Mouse (Mus musculus): Measurements from ENCODE around the gene Smtn. TPM values are rescaled to one million over a fixed set of nuclear protein-coding genes. Genes with fewer than 3 reads are reported as not detected.

Smtn gene
- total RNA-seq, 2 experiments from 2014 or later, result 7.7 to 8.2 TPM

DNA sequence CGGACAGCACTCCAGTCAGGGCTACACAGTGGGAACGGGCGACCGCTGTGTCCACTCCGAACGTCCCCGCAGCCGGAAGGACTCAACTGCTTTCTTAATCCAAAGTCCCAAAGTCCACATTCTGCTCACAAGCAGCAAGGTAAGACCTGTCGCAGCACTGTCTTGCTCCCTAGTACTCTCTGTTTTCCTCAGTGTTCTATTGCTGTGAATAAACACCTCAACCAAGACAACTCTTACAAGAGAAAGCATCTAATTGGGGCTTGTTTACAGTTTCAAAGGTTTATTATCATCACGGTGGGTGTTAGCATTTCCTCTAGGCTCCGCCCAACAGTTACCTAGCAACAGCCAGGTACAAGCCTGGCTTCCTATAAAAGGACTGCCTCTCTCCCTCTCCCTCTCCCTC, 69.0 kb downstream of the Smtn start:
- DNase-seq (ENCODE audit: low spot score in 2 of 2), result no peak

Other genes starting within 250 kb of the Smtn start
- 10 to 100 TPM; 41.6 to 46.5 TPM for gene Pik3ip1, start 210.2 kb downstream of the Smtn start, total RNA-seq (2021)
- 10 to 100 TPM; 90.1 to 97.5 TPM for gene Limk2, start 131.4 kb downstream of the Smtn start, total RNA-seq (2021)
- 10 to 100 TPM; 30.2 to 32.2 TPM for gene Rnf185, start 88.2 kb downstream of the Smtn start, total RNA-seq (2021)
- 1 to 10 TPM; 2.3 to 2.9 TPM for gene Pla2g3, start 52.3 kb downstream of the Smtn start, total RNA-seq (2021)
- 10 to 100 TPM; 79.2 to 82.5 TPM for gene Inpp5j, start 35.8 kb downstream of the Smtn start, total RNA-seq (2021)
- gene Selenom, start 25.9 kb downstream of the Smtn start, total RNA-seq (2021), result 100 to 1,000 TPM; 194 to 199 TPM
- gene Morc2a, start 108.6 kb upstream of the Smtn start, total RNA-seq (2021), result 10 to 100 TPM; 35.9 to 37.0 TPM

Measured in layer of hippocampus, adult 18-20 months (tissue).